Mouse (Mus musculus): ENCODE data around the gene Dmrt1.

DNA sequence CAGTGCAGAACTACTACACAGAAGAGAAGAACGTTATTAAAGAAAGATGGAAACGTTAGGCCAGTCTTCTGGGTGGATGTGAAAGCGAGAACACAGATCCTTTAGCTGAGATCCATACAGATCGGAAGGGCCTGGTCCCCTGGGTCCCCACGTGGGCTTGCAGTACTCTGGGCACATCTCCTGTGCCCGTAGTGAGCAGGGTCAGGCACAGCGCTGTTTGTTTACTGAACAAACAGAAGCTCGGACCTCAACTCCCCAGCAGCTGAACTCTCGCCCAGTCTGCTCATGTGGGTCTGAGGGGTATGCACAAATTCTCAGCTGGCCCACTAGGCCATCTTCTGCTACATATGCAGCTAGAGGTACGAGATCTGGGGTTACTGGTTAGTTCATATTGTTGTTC lies 145.1 kb downstream of the Dmrt1 start:
- TF ChIP-seq POLR2A (IDR thresholded peaks at IDR 0.05; ENCODE audit: borderline replicate concordance, low read depth, low read length) (no peak), CTCF (IDR thresholded peaks at IDR 0.05; ENCODE audit: low read depth, low read length) (no peak)
